8 mouse cellular contexts compared by ENCODE assay signal in the genomic region with DNA sequence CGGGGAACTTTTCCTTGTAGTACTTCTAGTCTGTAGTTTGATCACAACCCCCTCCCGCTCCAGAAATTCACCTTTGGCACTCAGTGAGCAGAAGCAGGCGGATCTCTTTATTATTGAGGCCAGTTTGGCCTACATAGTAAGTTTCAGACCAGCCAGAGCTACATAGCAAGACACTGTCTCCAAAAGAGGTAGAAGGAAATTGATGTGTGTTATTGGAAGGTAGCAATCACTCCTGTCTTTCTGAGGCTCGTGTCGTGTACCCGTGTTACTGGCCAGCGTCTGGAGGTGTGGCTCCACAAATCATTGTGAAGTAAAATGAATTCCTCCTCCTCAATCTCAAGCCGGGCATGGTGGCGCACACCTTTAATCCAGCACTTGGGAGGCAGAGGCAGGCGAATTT. TPM values are rescaled to one million over a fixed set of nuclear protein-coding genes. Genes with fewer than 3 reads are reported as not detected.
DNase-seq lines count a peak whose midpoint lies in the region; ATAC-seq and TF ChIP-seq lines count a peak whose summit lies in the region.

No protein-coding gene starts in this region.

- WGBS in kidney, adult 2 months, result 61% methylated on average over 10 of the region's 10 CpGs
- WGBS in bone marrow, adult 2 months, result 86% methylated on average over 10 of the region's 10 CpGs
- 89% methylated on average over 10 of the region's 10 CpGs for WGBS in hindbrain, embryonic 13.5 days
- 95% methylated on average over 10 of the region's 10 CpGs for WGBS in midbrain, embryonic 12.5 days

- no peak overlapping the region for H3K27ac ChIP-seq in kidney, adult 2 months (ENCODE audit: insufficient read depth, low read depth, low read length)
- no peak overlapping the region for H3K27ac ChIP-seq in bone marrow, adult 2 months (ENCODE audit: control insufficient read depth, insufficient read depth, low read depth, low read length, poor library complexity)
- H3K27ac ChIP-seq in hindbrain, embryonic 13.5 days, result no peak overlapping the region
- no peak overlapping the region for H3K27ac ChIP-seq in midbrain, embryonic 12.5 days (replicated peaks)

- H3K4me3 ChIP-seq in kidney, adult 2 months (ENCODE audit: insufficient read depth, low read depth, low read length), result peak overlapping the region; percentile 23
- H3K4me3 ChIP-seq in bone marrow, adult 2 months (replicated peaks; ENCODE audit: control insufficient read depth, low read depth, low read length), result peak overlapping the region; percentile 21
- H3K4me3 ChIP-seq in hindbrain, embryonic 13.5 days, result peak overlapping the region; percentile 90
- peak overlapping the region; percentile 86 for H3K4me3 ChIP-seq in midbrain, embryonic 12.5 days

- no peak for TF ChIP-seq CTCF in kidney, adult 2 months (conservative IDR thresholded peaks at IDR 0.05; ENCODE audit: insufficient read depth, insufficient read length, low read depth, low read length)
- TF ChIP-seq CTCF in bone marrow, adult 2 months (IDR thresholded peaks at IDR 0.05; ENCODE audit: control insufficient read depth, insufficient read depth, low read length), result no peak

- no peaks in the 10 kb centered on the region for H3K27me3 ChIP-seq in kidney, adult 2 months (replicated peaks; ENCODE audit: control insufficient read depth, insufficient read depth, low read length)
- H3K27me3 ChIP-seq in hindbrain, embryonic 13.5 days, result no peaks in the 10 kb centered on the region
- no peaks in the 10 kb centered on the region for H3K27me3 ChIP-seq in midbrain, embryonic 12.5 days

- H3K9ac ChIP-seq in hindbrain, embryonic 13.5 days, result 0 out of 2 replicates have a peak overlapping the region, but pooled peaks have one; percentile 93
- no peak overlapping the region for H3K9ac ChIP-seq in midbrain, embryonic 12.5 days (replicated peaks)

- H3K9me3 ChIP-seq in hindbrain, embryonic 13.5 days, result no peaks in the 10 kb centered on the region
- H3K9me3 ChIP-seq in midbrain, embryonic 12.5 days, result no peaks in the 10 kb centered on the region

- no peaks in the 10 kb centered on the region for H3K36me3 ChIP-seq in kidney, adult 2 months (ENCODE audit: control insufficient read depth, insufficient read depth, low read length)
- no peaks in the 10 kb centered on the region for H3K36me3 ChIP-seq in hindbrain, embryonic 13.5 days
- no peaks in the 10 kb centered on the region for H3K36me3 ChIP-seq in midbrain, embryonic 12.5 days

- no peak for TF ChIP-seq POLR2A in kidney, adult 2 months (IDR thresholded peaks at IDR 0.05; ENCODE audit: low read depth, low read length)
- TF ChIP-seq POLR2A in bone marrow, adult 2 months (IDR thresholded peaks at IDR 0.05; ENCODE audit: borderline replicate concordance, control insufficient read depth, low read depth, low read length), result no peak

- peaks cover 39% of the 10 kb centered on the region for H3K4me1 ChIP-seq in kidney, adult 2 months (ENCODE audit: control insufficient read depth, insufficient read depth, low read length)
- H3K4me1 ChIP-seq in bone marrow, adult 2 months (ENCODE audit: control insufficient read depth, insufficient read depth, low read length), result peaks cover 3% of the 10 kb centered on the region; the same call in 1 of the 2 replicates
- H3K4me1 ChIP-seq in hindbrain, embryonic 13.5 days (replicated peaks), result peaks cover 46% of the 10 kb centered on the region
- H3K4me1 ChIP-seq in midbrain, embryonic 12.5 days, result peaks cover 36% of the 10 kb centered on the region

- ATAC-seq in hindbrain, embryonic 13.5 days (ENCODE audit: low FRiP score), result no peak
- no peak for ATAC-seq in midbrain, embryonic 12.5 days (ENCODE audit: low FRiP score, low read depth)
- no peak for ATAC-seq in activated CD4-positive, CD25-positive, alpha-beta regulatory T cell, adult 4 months
- ATAC-seq in megakaryocyte progenitor cell, adult 5-6 weeks (replicated peaks; ENCODE audit: poor library complexity), result no peak

- peak overlapping the region; percentile 66 for H3K4me2 ChIP-seq in hindbrain, embryonic 13.5 days
- H3K4me2 ChIP-seq in midbrain, embryonic 12.5 days (replicated peaks), result peak overlapping the region; percentile 73

- peak; percentile 29 for DNase-seq in kidney, adult 2 months
- no peak for DNase-seq in kidney, postnatal 4 days
- no peak for DNase-seq in adrenal gland, postnatal 4 days (ENCODE audit: low spot score in 2 of 2)

RNA-seq across cellular contexts. Expression of a gene that starts 1.5 kb away (rescaled TPM):
- 65.0 and 72.0 TPM in 2 replicates for polyA plus RNA-seq in kidney, adult 2 months (2012; rRNA removed)
- polyA plus RNA-seq in bone marrow, adult 2 months (2011; ENCODE audit: insufficient read depth, insufficient read length, low replicate concordance, missing spikeins), result 9.2 and 17.3 TPM in 2 replicates
- 52.9 TPM in 2 replicates for polyA plus RNA-seq in hindbrain, embryonic 13.5 days (2015; fragmentation: Nextera tagmentation; extraction: Ambion mirVana)
- polyA plus RNA-seq in midbrain, embryonic 12.5 days (2016; fragmentation: Nextera tagmentation; extraction: Ambion mirVana), result 69.1 and 73.9 TPM in 2 replicates
- 1 to 10 TPM; 3.0 to 3.2 TPM for polyA plus RNA-seq in activated CD4-positive, CD25-positive, alpha-beta regulatory T cell, adult 4 months (2017; shearing (Covaris generic))
- 10 to 100 TPM; 63.5 to 70.5 TPM for total RNA-seq in adrenal gland, postnatal 4 days (2021)
- 39.7 and 43.8 TPM in 2 replicates for total RNA-seq in megakaryocyte progenitor cell, adult 5-6 weeks (2015)
- 38.2 and 39.8 TPM in 2 replicates for total RNA-seq in megakaryocyte progenitor cell, adult 5-6 weeks (2017)

RNA-seq across cellular contexts. Expression of a gene that starts 53.8 kb away (rescaled TPM):
- 69.2 and 71.2 TPM in 2 replicates for polyA plus RNA-seq in kidney, adult 2 months (2012; rRNA removed)
- 116 and 292 TPM in 2 replicates for polyA plus RNA-seq in bone marrow, adult 2 months (2011; ENCODE audit: insufficient read depth, insufficient read length, low replicate concordance, missing spikeins)
- 15.0 and 15.8 TPM in 2 replicates for polyA plus RNA-seq in hindbrain, embryonic 13.5 days (2015; fragmentation: Nextera tagmentation; extraction: Ambion mirVana)
- polyA plus RNA-seq in midbrain, embryonic 12.5 days (2016; fragmentation: Nextera tagmentation; extraction: Ambion mirVana), result 16.3 and 18.7 TPM in 2 replicates
- 10 to 100 TPM; 36.2 to 70.0 TPM for polyA plus RNA-seq in activated CD4-positive, CD25-positive, alpha-beta regulatory T cell, adult 4 months (2017; shearing (Covaris generic))
- total RNA-seq in adrenal gland, postnatal 4 days (2021), result 10 to 100 TPM; 80.5 to 91.9 TPM
- 122 and 178 TPM in 2 replicates for total RNA-seq in megakaryocyte progenitor cell, adult 5-6 weeks (2015)
- 208 and 211 TPM in 2 replicates for total RNA-seq in megakaryocyte progenitor cell, adult 5-6 weeks (2017)

RNA-seq across cellular contexts. Expression of a gene that starts 59.5 kb away (rescaled TPM):
- polyA plus RNA-seq in kidney, adult 2 months (2012; rRNA removed), result 678 and 742 TPM in 2 replicates
- 41.6 and 58.3 TPM in 2 replicates for polyA plus RNA-seq in bone marrow, adult 2 months (2011; ENCODE audit: insufficient read depth, insufficient read length, low replicate concordance, missing spikeins)
- 261 and 264 TPM in 2 replicates for polyA plus RNA-seq in hindbrain, embryonic 13.5 days (2015; fragmentation: Nextera tagmentation; extraction: Ambion mirVana)
- 193 and 210 TPM in 2 replicates for polyA plus RNA-seq in midbrain, embryonic 12.5 days (2016; fragmentation: Nextera tagmentation; extraction: Ambion mirVana)
- 100 to 1,000 TPM; 262 to 298 TPM for polyA plus RNA-seq in activated CD4-positive, CD25-positive, alpha-beta regulatory T cell, adult 4 months (2017; shearing (Covaris generic))
- total RNA-seq in adrenal gland, postnatal 4 days (2021), result 100 to 1,000 TPM; 205 to 212 TPM
- 239 and 257 TPM in 2 replicates for total RNA-seq in megakaryocyte progenitor cell, adult 5-6 weeks (2015)
- 65.6 and 86.1 TPM in 2 replicates for total RNA-seq in megakaryocyte progenitor cell, adult 5-6 weeks (2017)

Comparison
In these comparisons a context has a peak if more than half of its experiments do, and no peak if none do; other contexts are left out.
1. H3K4me3 ChIP-seq: peak in every context shown above with its lines; median percentile 90 in hindbrain, embryonic 13.5 days; 86 in midbrain, embryonic 12.5 days; 23 in kidney, adult 2 months; 21 in bone marrow, adult 2 months.